Mouse (Mus musculus) cerebellum, adult 2 months (tissue): ENCODE data around the gene Tbc1d7. TPM values are rescaled to one million over a fixed set of nuclear protein-coding genes. Genes with fewer than 3 reads are reported as not detected.

Experiments used
- DNase-seq, 2 experiments: peaks; one replicate each; pipeline ENCODE4 v3.0.0; 2021
- H3K27ac ChIP-seq: fragments of 200-500 bp; 2 replicates; pipeline ENCODE4 v1.5.1; 2012; ENCODE audit warnings: low read length, control low read depth, inconsistent platforms; ENCODE audit not compliant: insufficient read depth
- H3K27me3 ChIP-seq: fragments of 200-500 bp; 2 replicates; pipeline ENCODE4 v1.6.1; 2012; ENCODE audit warnings: inconsistent platforms, mild to moderate bottlenecking, low read length, moderate library complexity; ENCODE audit not compliant: control insufficient read depth, insufficient read depth
- H3K4me1 ChIP-seq: fragments of 200-500 bp; 2 replicates; pipeline ENCODE4 v1.6.1; 2011; ENCODE audit warnings: low read length; ENCODE audit not compliant: control insufficient read depth, insufficient read depth
- H3K4me3 ChIP-seq: fragments of 200-500 bp; replicated peaks from 2 replicates; pipeline ENCODE3; 2011; ENCODE audit warnings: mild to moderate bottlenecking, low read depth, low read length, control low read depth; ENCODE audit not compliant: insufficient read depth
- CTCF ChIP-seq: fragments of 200-500 bp; IDR thresholded peaks from 2 replicates; pipeline ENCODE4 v1.5.1; 2011; ENCODE audit warnings: low read depth, mild to moderate bottlenecking, control low read depth, low read length, moderate library complexity, borderline replicate concordance; ENCODE audit not compliant: insufficient read depth
- POLR2A ChIP-seq: fragments of 200-500 bp; IDR thresholded peaks from 2 replicates; pipeline ENCODE4 v1.6.1; 2011; ENCODE audit warnings: low read length, control low read depth, borderline replicate concordance; ENCODE audit not compliant: insufficient read depth
- WGBS: fragments of 180-500 bp; shearing (Covaris S2); methylation state at CpG from one replicate; pipeline ENCODE4 v1.1.7; 2018; 5-methylcytosine and 5-hydroxymethylcytosine counted together
- polyA plus RNA-seq: library from polyadenylated mRNA; depleted of rRNA; stranded (reverse); fragments of >200 nt; gene quantifications from 2 replicates; pipeline ENCODE4 v1.2.3, GENCODE M21; 2012; rRNA removed

Gene Tbc1d7
- polyA plus RNA-seq = 48.2 and 49.9 TPM in 2 replicates

DNA sequence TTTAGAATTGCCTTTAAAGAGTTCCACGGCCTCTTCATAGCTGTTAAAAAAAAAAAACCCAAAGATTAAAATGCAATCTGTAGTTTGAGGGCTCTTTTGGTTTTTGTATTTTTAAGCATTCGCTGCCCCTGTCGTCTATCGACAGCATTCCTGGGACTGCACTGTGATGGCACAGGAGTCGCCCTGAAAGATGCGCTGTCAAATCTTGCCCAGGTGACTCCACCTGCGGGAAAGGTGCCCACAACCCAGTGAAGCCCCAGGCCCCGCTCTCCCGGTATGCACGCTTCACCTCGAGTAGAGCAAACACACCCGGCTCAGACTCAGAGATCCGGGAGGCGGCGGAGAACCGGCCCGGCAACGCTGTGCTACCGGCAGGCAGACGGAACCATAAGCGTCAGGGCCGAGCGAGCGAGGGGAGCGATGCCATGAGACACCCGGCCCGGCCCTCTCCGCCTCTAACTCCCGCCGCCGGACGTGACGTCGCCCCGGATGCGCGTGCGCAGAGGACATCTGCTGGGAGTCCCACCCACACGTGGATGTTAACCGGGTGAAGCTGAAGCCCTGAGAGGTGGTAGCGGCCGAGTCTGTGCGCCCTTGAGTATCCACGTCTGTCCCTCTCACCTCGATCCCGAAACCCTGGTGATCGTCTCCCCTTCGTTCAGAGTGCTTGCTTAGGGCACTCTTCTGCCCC lies at the start of gene Tbc1d7:
TSS of gene Tbc1d7 (minus strand) at position 482 of the 691 bp plus-strand sequence.
- peak within 1 kb of the TSS; percentile 87 for H3K27ac ChIP-seq
- no peaks in the 10 kb centered on the region for H3K27me3 ChIP-seq
- H3K4me1 ChIP-seq = no peaks in the 10 kb centered on the region
- peak within 1 kb of the TSS; percentile 89 for H3K4me3 ChIP-seq
- peak; percentile 96 for TF ChIP-seq POLR2A
- TF ChIP-seq CTCF = no peak
- under 1% methylated on average over 48 of the region's 48 CpGs for WGBS
- DNase-seq = peak; percentile 98 to 99

GRCm38 (mm10) chr13:43220635-43221034 lies 49.3 kb upstream of the Tbc1d7 start:
- no peaks in the 10 kb centered on the region for H3K27me3 ChIP-seq
- DNase-seq = peak; percentile 28 to 60
- H3K4me1 ChIP-seq = peaks cover 21% of the 10 kb centered on the region
- TF ChIP-seq CTCF (no peak), POLR2A (no peak)
- H3K27ac ChIP-seq = no peak overlapping the region
- WGBS = 91% methylated on average over 1 of the region's 1 CpGs
- no peak overlapping the region for H3K4me3 ChIP-seq

DNA sequence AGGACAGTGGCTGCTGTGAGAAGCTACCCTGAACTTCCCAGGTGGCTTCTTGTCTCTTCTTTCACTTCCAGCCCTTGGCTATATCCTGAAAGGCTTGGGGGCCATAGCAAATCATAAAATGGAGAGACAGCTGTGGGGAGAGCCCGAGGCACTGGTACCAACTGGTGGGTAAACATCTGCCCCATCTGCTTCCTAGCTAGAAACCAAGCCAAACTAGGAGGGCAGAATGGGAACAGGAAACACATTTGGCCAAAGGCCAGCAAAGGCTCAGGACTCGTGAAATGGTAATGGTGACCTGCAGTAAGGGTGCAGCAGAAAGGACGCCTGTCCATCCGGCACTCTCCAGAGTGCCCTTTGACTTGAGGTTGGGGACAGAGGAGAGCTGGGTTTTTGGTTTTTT lies 47.5 kb upstream of the Tbc1d7 start:
- Histone ChIP-seq H3K27ac (no peak overlapping the region), H3K27me3 (no peaks in the 10 kb centered on the region), H3K4me3 (no peak overlapping the region), H3K4me1 (peaks cover 25% of the 10 kb centered on the region)
- no peak for DNase-seq
- TF ChIP-seq CTCF (no peak), POLR2A (no peak)
- WGBS = 46% methylated on average over 4 of the region's 4 CpGs

- peaks cover 25% of the 10 kb centered on the region for H3K4me1 ChIP-seq
- H3K4me3 ChIP-seq = no peak overlapping the region
- DNase-seq = no peak
- no peak for TF ChIP-seq POLR2A
- TF ChIP-seq CTCF = no peak
- 73% methylated on average over 4 of the region's 4 CpGs for WGBS
- H3K27ac ChIP-seq = no peak overlapping the region
- H3K27me3 ChIP-seq = no peaks in the 10 kb centered on the region
These were observed 47.0 kb upstream of the Tbc1d7 start for GRCm38 (mm10) chr13:43218284-43218683.

DNA sequence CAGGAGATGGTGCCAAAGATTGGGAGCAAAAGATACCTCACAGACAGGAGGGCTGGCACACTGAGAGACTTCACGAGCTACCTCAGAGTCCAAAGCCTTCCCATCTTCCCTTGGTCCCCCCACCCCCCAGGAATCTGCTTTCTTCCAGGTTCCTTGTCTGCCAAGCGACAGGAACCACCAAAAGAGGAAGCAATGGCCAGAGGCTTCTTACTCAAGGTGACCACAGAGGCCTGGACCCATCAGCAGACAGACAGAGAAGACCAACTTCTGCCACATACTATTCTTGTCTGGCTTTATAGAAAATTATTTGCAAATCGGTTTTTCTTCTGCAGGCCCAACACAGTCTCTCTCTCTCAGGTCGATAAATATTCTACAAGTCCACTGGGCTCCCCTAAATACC lies 46.4 kb upstream of the Tbc1d7 start:
- H3K4me1 ChIP-seq = peaks cover 25% of the 10 kb centered on the region
- no peak overlapping the region for H3K4me3 ChIP-seq
- H3K27me3 ChIP-seq = no peaks in the 10 kb centered on the region
- H3K27ac ChIP-seq = no peak overlapping the region
- 68% methylated on average over 4 of the region's 4 CpGs for WGBS
- no peak for TF ChIP-seq POLR2A
- TF ChIP-seq CTCF = no peak
- DNase-seq = no peak

DNA sequence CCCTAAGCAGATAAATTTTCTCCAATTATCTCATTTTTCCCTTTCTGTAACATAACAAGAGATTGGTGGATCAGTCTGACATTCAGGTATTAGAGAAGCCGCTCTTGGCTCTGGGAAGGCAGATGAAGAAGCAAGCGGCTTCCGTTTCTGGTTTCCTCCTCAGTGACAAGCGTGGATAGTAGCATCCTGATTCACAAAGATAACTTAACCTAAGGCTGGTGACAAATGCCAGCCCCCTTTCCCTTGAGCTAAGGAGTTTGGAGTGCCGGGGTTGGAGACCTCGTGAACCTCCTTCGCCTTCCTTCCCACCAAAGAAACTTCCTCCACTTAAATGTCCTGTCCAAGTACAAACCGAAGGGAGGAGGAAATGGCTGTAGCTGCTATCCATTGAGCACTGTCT lies 45.8 kb upstream of the Tbc1d7 start:
- WGBS = 89% methylated on average over 8 of the region's 8 CpGs
- Histone ChIP-seq H3K4me3 (no peak overlapping the region), H3K4me1 (peaks cover 30% of the 10 kb centered on the region), H3K27ac (no peak overlapping the region), H3K27me3 (no peaks in the 10 kb centered on the region)
- TF ChIP-seq CTCF (no peak), POLR2A (no peak)
- DNase-seq = no peak

DNA sequence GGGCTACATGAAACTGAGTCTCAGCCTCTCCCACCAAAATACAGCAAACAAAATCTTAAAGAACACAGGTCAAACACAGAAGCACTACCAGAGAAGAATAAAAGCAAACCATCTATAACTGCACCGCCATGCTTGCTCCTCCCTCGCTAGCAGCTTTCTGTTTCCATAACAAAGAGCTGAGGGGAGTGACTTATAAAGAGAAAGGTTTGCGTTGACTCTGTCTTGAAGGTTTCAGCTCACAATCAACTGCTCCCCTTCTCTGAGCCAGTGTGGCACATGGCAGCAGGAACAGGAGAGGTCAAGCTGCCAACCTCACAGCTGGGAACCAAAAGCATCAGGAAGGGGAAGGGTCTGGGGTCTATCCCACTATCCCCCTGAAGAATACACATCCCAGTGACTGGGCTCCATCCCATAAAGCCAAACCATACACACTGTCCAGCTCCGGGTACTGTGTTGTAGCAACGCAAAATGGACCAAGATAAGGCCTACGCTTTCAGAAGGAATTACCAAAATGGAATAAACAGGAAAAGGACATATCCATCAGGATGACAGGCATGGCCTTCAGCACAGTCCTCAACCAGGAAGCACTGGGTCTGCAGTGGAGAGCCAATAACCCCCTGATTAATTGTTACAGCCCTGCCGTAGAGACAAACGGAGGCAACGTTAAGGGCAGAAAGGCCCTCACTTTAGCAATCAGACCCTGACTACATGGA lies 44.8 kb upstream of the Tbc1d7 start:
- DNase-seq = no peak
- H3K27ac ChIP-seq = no peak overlapping the region
- H3K27me3 ChIP-seq = no peaks in the 10 kb centered on the region
- peaks cover 34% of the 10 kb centered on the region for H3K4me1 ChIP-seq
- TF ChIP-seq CTCF (no peak), POLR2A (no peak)
- 94% methylated on average over 9 of the region's 9 CpGs for WGBS
- H3K4me3 ChIP-seq = no peak overlapping the region

DNA sequence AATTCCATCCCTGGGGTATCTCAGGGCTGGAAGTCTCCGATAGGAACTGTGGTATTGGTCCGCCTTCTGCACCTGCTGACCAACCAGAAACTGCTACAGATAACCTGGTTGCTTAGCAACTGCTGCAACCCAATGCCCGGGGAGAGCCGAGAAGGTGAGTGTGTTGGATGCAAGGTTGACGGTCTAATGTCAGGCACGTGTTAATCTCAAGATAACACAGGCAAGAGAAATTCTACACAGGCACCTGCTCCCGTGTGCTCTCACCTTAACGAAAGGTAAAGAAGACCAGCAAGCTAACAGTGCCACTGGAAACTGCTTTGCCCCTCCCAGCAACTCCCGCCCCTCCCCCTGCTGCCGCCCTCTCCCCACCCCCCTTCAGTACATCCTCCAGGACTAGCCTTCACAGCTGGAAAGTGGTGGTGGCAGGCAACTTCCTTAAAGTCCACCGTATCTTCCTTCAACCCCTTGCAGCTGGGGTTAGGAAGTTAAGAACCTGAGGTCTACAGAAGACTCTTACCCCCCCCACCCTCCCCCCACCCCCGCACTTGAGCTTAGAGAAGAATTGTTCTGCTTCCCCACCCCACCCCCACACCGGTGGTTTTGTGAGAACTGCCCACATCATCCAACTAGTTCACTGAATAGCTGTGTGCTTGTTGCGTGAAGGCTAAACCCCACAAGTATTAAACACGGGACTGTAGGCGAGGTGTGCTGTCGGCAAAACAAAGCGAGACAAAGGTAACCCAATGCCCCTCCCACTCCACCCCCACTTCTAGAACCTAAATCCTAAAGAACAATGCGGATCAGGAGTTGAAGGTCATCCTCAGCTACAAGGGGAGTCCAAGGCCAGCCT lies 44.1 kb upstream of the Tbc1d7 start:
- WGBS = 38% methylated on average over 19 of the region's 19 CpGs
- Histone ChIP-seq H3K27me3 (no peaks in the 10 kb centered on the region), H3K4me3 (no peak overlapping the region), H3K27ac (no peak overlapping the region), H3K4me1 (peaks cover 36% of the 10 kb centered on the region)
- TF ChIP-seq CTCF = no peak
- TF ChIP-seq POLR2A = no peak
- no peak for DNase-seq
